Mouse (Mus musculus) stomach, postnatal 0 days (tissue): ENCODE measurements around the gene Prss42.

ENCODE experiments used
- CTCF ChIP-seq: IDR thresholded peaks from 2 replicates; pipeline ENCODE4 v1.5.1; 2016; ENCODE audit warnings: antibody characterized with exemption, low read depth, mild to moderate bottlenecking, moderate library complexity
- EP300 ChIP-seq: optimal IDR thresholded peaks from 2 replicates; pipeline ENCODE3; 2016; ENCODE audit warnings: antibody characterized with exemption

DNA sequence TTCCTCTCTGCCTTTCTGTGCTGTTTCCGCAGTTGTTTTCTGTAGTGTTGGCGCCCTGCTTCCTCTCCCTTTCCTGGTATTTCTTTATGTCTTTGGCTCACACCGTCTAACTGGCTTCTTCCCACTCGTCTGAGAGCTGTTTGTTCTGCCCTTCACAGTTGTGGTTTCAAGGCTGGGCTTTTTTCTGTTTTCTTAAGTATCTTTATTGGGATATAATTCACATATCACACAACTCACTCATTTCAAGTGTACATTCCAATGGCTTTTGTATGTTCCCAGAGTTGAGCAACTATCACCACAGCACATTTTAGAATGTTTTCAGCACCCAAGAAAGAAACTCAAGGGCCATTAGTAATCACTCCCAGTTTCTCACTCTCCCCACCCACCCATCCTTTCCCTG, 7.5 kb upstream of the Prss42 start:
- no peak for TF ChIP-seq CTCF
- no peak for TF ChIP-seq EP300
